9 mouse cellular contexts compared by ENCODE assay signal in the genomic region with DNA sequence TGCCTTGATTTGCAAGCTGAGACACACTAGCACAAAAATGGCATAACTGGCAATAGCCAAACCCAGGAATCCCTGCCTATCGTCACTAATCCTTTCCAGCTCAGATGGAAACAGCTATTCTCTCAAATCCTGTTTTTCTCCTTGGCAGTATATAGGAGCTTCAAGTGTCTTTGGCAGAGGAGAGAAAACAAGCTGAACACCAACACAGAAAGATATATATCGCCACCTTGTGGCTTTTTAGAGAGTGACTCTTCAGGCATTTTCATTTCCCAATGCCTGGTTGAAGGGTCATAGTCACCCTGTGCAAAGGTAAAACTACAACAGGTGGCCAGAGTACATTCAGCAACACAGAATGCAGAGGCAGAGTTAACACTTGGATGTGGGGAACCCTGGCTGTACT.
DNase-seq lines count a peak whose midpoint lies in the region; ATAC-seq and TF ChIP-seq lines count a peak whose summit lies in the region.
"Had no signal": no experiment of that assay in that cellular context is flagged by ENCODE, and none has a peak within 500 bp of the region (broad histone marks: within the 10 kb centered on the region; RNA-seq: fewer than 3 reads in every experiment).

No protein-coding gene starts in this region.

- no peaks in the 10 kb centered on the region for H3K79me2 ChIP-seq in heart, adult 2 months (replicated peaks; ENCODE audit: control insufficient read depth, insufficient read depth, low read length)

- no peak for TF ChIP-seq EP300 in heart, adult 2 months (IDR thresholded peaks at IDR 0.05; ENCODE audit: insufficient read depth, low read depth, low read length)
- no peak for TF ChIP-seq EP300 in liver, postnatal 0 days (IDR thresholded peaks at IDR 0.05; ENCODE audit: low read depth)

- H3K36me3 ChIP-seq in heart, adult 2 months (ENCODE audit: control insufficient read depth, insufficient read depth, low read length), result no peaks in the 10 kb centered on the region
- H3K36me3 ChIP-seq in liver, postnatal 0 days (replicated peaks; ENCODE audit: insufficient read depth, low read length), result no peaks in the 10 kb centered on the region
- H3K36me3 ChIP-seq in midbrain, embryonic 10.5 days, result no peaks in the 10 kb centered on the region
- H3K36me3 ChIP-seq: midbrain, embryonic 15.5 days had no signal

- no peak overlapping the region for H3K4me3 ChIP-seq in heart, adult 2 months
- no peak overlapping the region for H3K4me3 ChIP-seq in liver, postnatal 0 days (ENCODE audit: low read depth, low read length)
- H3K4me3 ChIP-seq in midbrain, embryonic 10.5 days, result no peak overlapping the region
- H3K4me3 ChIP-seq: midbrain, embryonic 15.5 days had no signal

- 5% methylated on average over 2 of the region's 2 CpGs for WGBS in heart, adult 2 months
- 21% methylated on average over 2 of the region's 2 CpGs for WGBS in liver, postnatal 0 days (ENCODE audit: insufficient replicate concordance)
- 18% methylated on average over 2 of the region's 2 CpGs for WGBS in midbrain, embryonic 10.5 days

- no peak overlapping the region for H3K9ac ChIP-seq in heart, adult 2 months (ENCODE audit: low read depth, low read length)
- no peak overlapping the region for H3K9ac ChIP-seq in liver, postnatal 0 days (replicated peaks)
- H3K9ac ChIP-seq: midbrain, embryonic 15.5 days had no signal

- intact Hi-C loops in heart, adult 2 months (cut with DNase I), result loop anchor here (1.0 kb wide), 1 partner anchor 136 kb away; no protein-coding TSS in a partner anchor
- intact Hi-C loops in heart, postnatal 14 days (cut with DNase I), result loop anchor here (1.0 to 5.0 kb wide), 3 partner anchors 98 to 430 kb away; partner anchors contain the start of gene Chst7

- peak; percentile 56 for ATAC-seq in liver, postnatal 0 days
- ATAC-seq: midbrain, embryonic 15.5 days had no signal

- no peak overlapping the region for H3K4me2 ChIP-seq in liver, postnatal 0 days (ENCODE audit: low read depth, low read length)
- H3K4me2 ChIP-seq: midbrain, embryonic 15.5 days had no signal

- no peak for DNase-seq in heart, adult 2 months
- no peak for DNase-seq in heart, postnatal 14 days
- DNase-seq in liver, postnatal 0 days, result no peak
- DNase-seq in liver, result no peak
- DNase-seq in brain, adult 2 months (ENCODE audit: low read depth, low spot score), result peak; percentile 47
- DNase-seq in retina, embryonic 14.5 days (ENCODE audit: low spot score), result peak; percentile 55
- DNase-seq in midbrain, embryonic 10.5 days (ENCODE audit: low spot score), result no peak
- DNase-seq: right cerebral cortex, postnatal 25 days had no signal

- no peak for TF ChIP-seq POLR2A in heart, adult 2 months (IDR thresholded peaks at IDR 0.05; ENCODE audit: insufficient read depth, low read depth, low read length)

- TF ChIP-seq CTCF in heart, adult 2 months (IDR thresholded peaks at IDR 0.05), result peak; percentile 74
- TF ChIP-seq CTCF in liver, postnatal 0 days (IDR thresholded peaks at IDR 0.05; ENCODE audit: low read depth), result peak; percentile 60

- peaks cover 3% of the 10 kb centered on the region for H3K4me1 ChIP-seq in heart, adult 2 months (ENCODE audit: control insufficient read depth, insufficient read depth, low read length)
- no peaks in the 10 kb centered on the region for H3K4me1 ChIP-seq in liver, postnatal 0 days (ENCODE audit: insufficient read depth)
- no peaks in the 10 kb centered on the region for H3K4me1 ChIP-seq in midbrain, embryonic 10.5 days
- H3K4me1 ChIP-seq: midbrain, embryonic 15.5 days had no signal

- no peaks in the 10 kb centered on the region for H3K27me3 ChIP-seq in heart, adult 2 months (ENCODE audit: control insufficient read depth, insufficient read depth, low read length)
- no peaks in the 10 kb centered on the region for H3K27me3 ChIP-seq in liver, postnatal 0 days (ENCODE audit: insufficient read depth, low read length)
- no peaks in the 10 kb centered on the region for H3K27me3 ChIP-seq in midbrain, embryonic 10.5 days (ENCODE audit: low read depth, poor library complexity, severe bottlenecking)
- H3K27me3 ChIP-seq: midbrain, embryonic 15.5 days had no signal

- no peaks in the 10 kb centered on the region for H3K9me3 ChIP-seq in liver, postnatal 0 days (ENCODE audit: low read length)
- H3K9me3 ChIP-seq in midbrain, embryonic 10.5 days (replicated peaks), result no peaks in the 10 kb centered on the region
- H3K9me3 ChIP-seq: midbrain, embryonic 15.5 days had no signal

- no peak overlapping the region for H3K27ac ChIP-seq in heart, adult 2 months
- no peak overlapping the region for H3K27ac ChIP-seq in liver, postnatal 0 days (ENCODE audit: low read depth)
- no peak overlapping the region for H3K27ac ChIP-seq in midbrain, embryonic 10.5 days (replicated peaks)
- H3K27ac ChIP-seq: midbrain, embryonic 15.5 days had no signal

Comparison
In these comparisons a context has a peak if more than half of its experiments do, and no peak if none do; other contexts are left out.
1. DNase-seq: peak in brain, adult 2 months (single experiment) and retina, embryonic 14.5 days (single experiment); none in heart, adult 2 months (0 of 2), heart, postnatal 14 days (0 of 2), liver, postnatal 0 days (single experiment), liver (single experiment) and midbrain, embryonic 10.5 days (single experiment).